Mouse (Mus musculus): ENCODE measurements around the gene Vmn2r83. TPM values are rescaled to one million over a fixed set of nuclear protein-coding genes. Genes with fewer than 3 reads are reported as not detected.
A peak's percentile ranks its signal among the peaks of the same experiment; 100 is the strongest.

Gene Vmn2r83
- polyA plus RNA-seq, 1 experiment from 2014 or later, result not detected

DNA sequence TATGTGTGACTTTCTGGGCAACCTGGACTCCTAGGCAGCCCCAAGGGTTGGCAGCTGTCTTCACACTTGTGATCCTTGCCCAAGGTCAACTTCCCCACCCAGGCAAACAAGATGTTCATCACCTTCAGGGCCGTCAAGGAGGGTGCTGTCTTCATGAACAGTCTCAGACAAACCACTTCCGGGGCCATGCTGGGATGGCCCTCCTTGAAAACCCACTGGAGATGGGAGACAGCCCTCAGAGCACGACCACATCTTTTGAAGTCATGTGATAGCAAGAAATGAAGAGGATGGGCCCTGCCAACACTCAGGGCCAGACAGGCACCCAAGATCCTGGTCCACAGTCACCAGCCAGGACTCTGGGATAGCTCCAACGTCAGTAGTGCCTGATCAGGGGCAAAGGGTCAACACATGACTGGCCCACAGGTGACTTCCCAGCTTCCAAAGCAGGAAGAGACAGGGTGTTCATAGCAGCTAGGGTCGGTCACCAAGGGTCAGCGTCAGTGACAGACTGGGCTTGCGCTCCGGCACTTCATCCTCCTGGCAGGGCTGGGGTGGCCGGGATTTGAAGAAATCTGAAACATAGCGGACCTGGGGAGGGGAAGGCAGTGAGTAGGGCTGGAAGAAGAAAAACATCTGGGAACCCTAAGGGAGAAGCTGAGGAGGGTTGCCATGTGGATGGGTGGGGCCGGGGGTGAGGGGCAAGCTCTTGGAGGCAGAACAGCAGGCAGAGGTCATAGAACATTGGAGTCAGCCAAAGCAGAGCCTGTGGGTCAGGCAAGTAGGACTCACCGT, 58.3 kb downstream of the Vmn2r83 start:
- 78% methylated on average over 12 of the region's 12 CpGs for WGBS
- Histone ChIP-seq H3K36me3 (ENCODE audit: control insufficient read depth, insufficient read depth, low read length) (peaks cover 6% of the 10 kb centered on the region; the same call in 1 of the 2 replicates), H3K4me3 (ENCODE audit: low read length) (no peak overlapping the region), H3K27ac (ENCODE audit: low read length) (no peak overlapping the region), H3K4me2 (ENCODE audit: low read depth, low read length) (no peak overlapping the region), H3K27me3 (ENCODE audit: control insufficient read depth, insufficient read depth, low read depth, low read length) (no peaks in the 10 kb centered on the region), H3K9me3 (ENCODE audit: control insufficient read depth, low read length) (no peaks in the 10 kb centered on the region), H3K4me1 (replicated peaks; ENCODE audit: control insufficient read depth, insufficient read depth, low read length) (no peaks in the 10 kb centered on the region), H3K9ac (ENCODE audit: low read length) (no peak overlapping the region)
- ATAC-seq (ENCODE audit: low read depth), result no peak

- no peak overlapping the region for H3K4me2 ChIP-seq (ENCODE audit: low read depth, low read length)
- 80% methylated on average over 6 of the region's 6 CpGs for WGBS
Measured at GRCm38 (mm10) chr10:79527453-79527845, 58.9 kb downstream of the Vmn2r83 start.

DNA sequence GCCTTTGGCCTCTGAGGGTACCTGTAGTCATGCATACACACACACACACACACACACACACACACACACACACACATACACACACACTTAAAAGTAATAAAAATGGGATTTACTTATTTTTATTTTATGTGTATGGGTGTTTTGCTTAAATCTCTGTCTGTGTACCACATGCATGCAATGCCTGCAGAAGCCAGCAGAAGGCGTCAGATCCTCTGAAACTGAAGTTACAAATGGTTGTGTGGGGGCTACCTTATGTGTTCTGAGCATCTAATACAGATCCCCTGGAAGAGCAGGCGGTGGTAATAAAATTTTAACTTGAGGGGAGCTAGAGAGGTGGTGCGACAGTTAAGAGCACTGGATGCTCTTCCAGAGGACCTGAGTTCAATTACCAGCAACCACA, 59.5 kb downstream of the Vmn2r83 start:
- Histone ChIP-seq H3K4me3 (ENCODE audit: low read length) (no peak overlapping the region), H3K4me2 (ENCODE audit: low read depth, low read length) (no peak overlapping the region), H3K36me3 (ENCODE audit: control insufficient read depth, insufficient read depth, low read length) (peaks cover 6% of the 10 kb centered on the region; the same call in 1 of the 2 replicates), H3K27me3 (ENCODE audit: control insufficient read depth, insufficient read depth, low read depth, low read length) (no peaks in the 10 kb centered on the region), H3K9ac (ENCODE audit: low read length) (no peak overlapping the region), H3K4me1 (replicated peaks; ENCODE audit: control insufficient read depth, insufficient read depth, low read length) (peaks cover 7% of the 10 kb centered on the region), H3K27ac (ENCODE audit: low read length) (no peak overlapping the region), H3K9me3 (ENCODE audit: control insufficient read depth, low read length) (no peaks in the 10 kb centered on the region)
- ATAC-seq (ENCODE audit: low read depth), result no peak
- WGBS, result 80% methylated on average over 3 of the region's 3 CpGs

More at GRCm38 (mm10) chr10:79527453-79527845, 58.9 kb downstream of the Vmn2r83 start:
- no peak overlapping the region for H3K27ac ChIP-seq (ENCODE audit: low read length)
- H3K36me3 ChIP-seq (ENCODE audit: control insufficient read depth, insufficient read depth, low read length), result peaks cover 6% of the 10 kb centered on the region; the same call in 1 of the 2 replicates
- no peaks in the 10 kb centered on the region for H3K9me3 ChIP-seq (ENCODE audit: control insufficient read depth, low read length)
- no peak overlapping the region for H3K9ac ChIP-seq (ENCODE audit: low read length)
- H3K27me3 ChIP-seq (ENCODE audit: control insufficient read depth, insufficient read depth, low read depth, low read length), result no peaks in the 10 kb centered on the region
- peaks cover 2% of the 10 kb centered on the region for H3K4me1 ChIP-seq (replicated peaks; ENCODE audit: control insufficient read depth, insufficient read depth, low read length)
- H3K4me3 ChIP-seq (ENCODE audit: low read length), result no peak overlapping the region
- no peak for ATAC-seq (ENCODE audit: low read depth)

- WGBS, result 65% methylated on average over 8 of the region's 8 CpGs
Measured at GRCm38 (mm10) chr10:79530241-79530640, 61.7 kb downstream of the Vmn2r83 start.

GRCm38 (mm10) chr10:79530721-79531120, 62.2 kb downstream of the Vmn2r83 start:
- Histone ChIP-seq H3K27me3 (ENCODE audit: control insufficient read depth, insufficient read depth, low read depth, low read length) (no peaks in the 10 kb centered on the region), H3K9ac (ENCODE audit: low read length) (no peak overlapping the region), H3K27ac (ENCODE audit: low read length) (no peak overlapping the region), H3K4me1 (replicated peaks; ENCODE audit: control insufficient read depth, insufficient read depth, low read length) (peaks cover 10% of the 10 kb centered on the region), H3K9me3 (ENCODE audit: control insufficient read depth, low read length) (no peaks in the 10 kb centered on the region), H3K4me2 (ENCODE audit: low read depth, low read length) (no peak overlapping the region), H3K36me3 (ENCODE audit: control insufficient read depth, insufficient read depth, low read length) (peaks cover 6% of the 10 kb centered on the region; the same call in 1 of the 2 replicates), H3K4me3 (ENCODE audit: low read length) (no peak overlapping the region)
- WGBS, result 93% methylated on average over 13 of the region's 13 CpGs
- no peak for ATAC-seq (ENCODE audit: low read depth)

More at GRCm38 (mm10) chr10:79530241-79530640, 61.7 kb downstream of the Vmn2r83 start:
- Histone ChIP-seq H3K36me3 (ENCODE audit: control insufficient read depth, insufficient read depth, low read length) (peaks cover 6% of the 10 kb centered on the region; the same call in 1 of the 2 replicates), H3K9me3 (ENCODE audit: control insufficient read depth, low read length) (no peaks in the 10 kb centered on the region), H3K4me2 (ENCODE audit: low read depth, low read length) (no peak overlapping the region), H3K9ac (ENCODE audit: low read length) (no peak overlapping the region), H3K27ac (ENCODE audit: low read length) (no peak overlapping the region), H3K27me3 (ENCODE audit: control insufficient read depth, insufficient read depth, low read depth, low read length) (no peaks in the 10 kb centered on the region), H3K4me1 (replicated peaks; ENCODE audit: control insufficient read depth, insufficient read depth, low read length) (peaks cover 10% of the 10 kb centered on the region), H3K4me3 (ENCODE audit: low read length) (no peak overlapping the region)
- ATAC-seq (ENCODE audit: low read depth), result no peak

- Histone ChIP-seq H3K4me3 (ENCODE audit: low read length) (no peak overlapping the region), H3K27ac (ENCODE audit: low read length) (no peak overlapping the region), H3K27me3 (ENCODE audit: control insufficient read depth, insufficient read depth, low read depth, low read length) (no peaks in the 10 kb centered on the region), H3K4me1 (replicated peaks; ENCODE audit: control insufficient read depth, insufficient read depth, low read length) (peaks cover 10% of the 10 kb centered on the region), H3K9ac (ENCODE audit: low read length) (no peak overlapping the region), H3K4me2 (ENCODE audit: low read depth, low read length) (no peak overlapping the region), H3K36me3 (ENCODE audit: control insufficient read depth, insufficient read depth, low read length) (peaks cover 6% of the 10 kb centered on the region; the same call in 1 of the 2 replicates), H3K9me3 (ENCODE audit: control insufficient read depth, low read length) (no peaks in the 10 kb centered on the region)
- 66% methylated on average over 3 of the region's 3 CpGs for WGBS
- no peak for ATAC-seq (ENCODE audit: low read depth)
Measured at GRCm38 (mm10) chr10:79531593-79531992, 63.1 kb downstream of the Vmn2r83 start.

GRCm38 (mm10) chr10:79532678-79533077, 64.1 kb downstream of the Vmn2r83 start:
- Histone ChIP-seq H3K4me3 (ENCODE audit: low read length) (peak overlapping the region; percentile 74), H3K9ac (ENCODE audit: low read length) (peak overlapping the region; percentile 72), H3K4me1 (replicated peaks; ENCODE audit: control insufficient read depth, insufficient read depth, low read length) (peaks cover 10% of the 10 kb centered on the region), H3K9me3 (ENCODE audit: control insufficient read depth, low read length) (no peaks in the 10 kb centered on the region), H3K27ac (ENCODE audit: low read length) (peak overlapping the region; percentile 88), H3K4me2 (ENCODE audit: low read depth, low read length) (peak overlapping the region; percentile 97), H3K27me3 (ENCODE audit: control insufficient read depth, insufficient read depth, low read depth, low read length) (no peaks in the 10 kb centered on the region), H3K36me3 (ENCODE audit: control insufficient read depth, insufficient read depth, low read length) (peaks cover 6% of the 10 kb centered on the region; the same call in 1 of the 2 replicates)
- peak; percentile 59 for ATAC-seq (ENCODE audit: low read depth)
- 30% methylated on average over 3 of the region's 3 CpGs for WGBS

DNA sequence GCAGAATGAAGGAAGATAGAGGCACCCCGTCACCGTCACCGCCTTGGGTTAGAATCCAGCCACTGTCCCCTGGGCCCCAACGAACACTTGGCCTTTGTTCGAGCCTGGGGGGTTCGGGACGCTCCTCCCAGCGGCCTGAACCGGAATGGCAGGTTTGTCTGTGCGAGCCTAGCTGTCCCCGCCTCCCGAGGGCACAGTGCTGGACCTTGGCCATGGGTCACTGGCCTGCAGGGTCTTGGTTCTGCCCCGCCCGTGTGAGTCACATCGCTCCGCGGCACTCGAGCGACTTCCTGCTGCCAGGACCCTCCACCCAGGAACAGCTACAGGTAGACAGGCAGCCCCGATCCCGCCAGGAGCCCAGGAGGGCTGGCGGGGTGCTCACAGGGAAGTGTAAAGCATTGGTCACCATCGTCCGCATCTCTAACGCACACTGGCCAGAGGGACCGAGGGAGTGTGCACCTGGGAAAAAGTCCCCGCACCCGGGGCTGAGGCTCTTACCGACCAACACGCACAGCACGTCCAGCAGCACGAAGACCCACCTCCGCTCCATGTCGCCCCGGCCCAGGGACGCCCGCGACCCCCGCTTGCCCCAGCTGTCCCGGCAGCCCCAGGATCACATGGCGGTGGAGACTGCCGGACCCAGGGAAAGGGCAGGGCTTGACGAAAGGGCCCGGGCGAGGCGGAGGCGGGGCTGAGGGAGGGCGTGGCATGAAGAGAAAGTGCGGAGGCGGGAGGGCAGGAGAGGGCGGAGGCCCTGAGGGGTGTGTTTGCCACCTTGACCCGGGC, 64.8 kb downstream of the Vmn2r83 start, which contains the start of gene Plpp2:
Gene Plpp2 (minus strand): TSS at position 671 of the 786 bp plus-strand sequence.
- under 1% methylated on average over 50 of the region's 52 CpGs for WGBS
- peak within 1 kb of the TSS; percentile 97 for H3K4me2 ChIP-seq (ENCODE audit: low read depth, low read length)
- no peaks in the 10 kb centered on the region for H3K27me3 ChIP-seq (ENCODE audit: control insufficient read depth, insufficient read depth, low read depth, low read length)
- H3K36me3 ChIP-seq (ENCODE audit: control insufficient read depth, insufficient read depth, low read length), result peaks cover 6% of the 10 kb centered on the region; the same call in 1 of the 2 replicates
- no peaks in the 10 kb centered on the region for H3K9me3 ChIP-seq (ENCODE audit: control insufficient read depth, low read length)
- H3K4me1 ChIP-seq (replicated peaks; ENCODE audit: control insufficient read depth, insufficient read depth, low read length), result peaks cover 10% of the 10 kb centered on the region
- peak within 1 kb of the TSS; percentile 88 for H3K27ac ChIP-seq (ENCODE audit: low read length)
- ATAC-seq (ENCODE audit: low read depth), result peak; percentile 88
- H3K9ac ChIP-seq (ENCODE audit: low read length), result peak within 1 kb of the TSS; percentile 72
- peak within 1 kb of the TSS; percentile 74 for H3K4me3 ChIP-seq (ENCODE audit: low read length)

GRCm38 (mm10) chr10:79534426-79534825, 65.9 kb downstream of the Vmn2r83 start:
- no peak for ATAC-seq (ENCODE audit: low read depth)
- H3K4me3 ChIP-seq (ENCODE audit: low read length), result no peak overlapping the region
- H3K27me3 ChIP-seq (ENCODE audit: control insufficient read depth, insufficient read depth, low read depth, low read length), result no peaks in the 10 kb centered on the region
- H3K9me3 ChIP-seq (ENCODE audit: control insufficient read depth, low read length), result no peaks in the 10 kb centered on the region
- no peak overlapping the region for H3K27ac ChIP-seq (ENCODE audit: low read length)
- H3K36me3 ChIP-seq (ENCODE audit: control insufficient read depth, insufficient read depth, low read length), result peaks cover 3% of the 10 kb centered on the region; the same call in 1 of the 2 replicates
- H3K9ac ChIP-seq (ENCODE audit: low read length), result no peak overlapping the region
- 69% methylated on average over 2 of the region's 2 CpGs for WGBS
- peaks cover 10% of the 10 kb centered on the region for H3K4me1 ChIP-seq (replicated peaks; ENCODE audit: control insufficient read depth, insufficient read depth, low read length)
- H3K4me2 ChIP-seq (ENCODE audit: low read depth, low read length), result no peak overlapping the region

All from lung, embryonic 16.5 days (tissue).